Mouse (Mus musculus) G1E-ER4 (cell line): ENCODE results near the gene Pknox2. TPM values are rescaled to one million over a fixed set of nuclear protein-coding genes. Genes with fewer than 3 reads are reported as not detected.

Experiments used
- GATA1 ChIP-seq: IDR thresholded peaks from one replicate; pipeline ENCODE4 v1.8.0; 2012; ENCODE audit warnings: low read length, inconsistent platforms
- polyA plus RNA-seq: library from polyadenylated mRNA; stranded (reverse); fragments of >175 nt; gene quantifications from 2 replicates; pipeline ENCODE4 v1.2.3, GENCODE M21; 2012

Pknox2 gene
- polyA plus RNA-seq, 1 experiment = not detected

DNA sequence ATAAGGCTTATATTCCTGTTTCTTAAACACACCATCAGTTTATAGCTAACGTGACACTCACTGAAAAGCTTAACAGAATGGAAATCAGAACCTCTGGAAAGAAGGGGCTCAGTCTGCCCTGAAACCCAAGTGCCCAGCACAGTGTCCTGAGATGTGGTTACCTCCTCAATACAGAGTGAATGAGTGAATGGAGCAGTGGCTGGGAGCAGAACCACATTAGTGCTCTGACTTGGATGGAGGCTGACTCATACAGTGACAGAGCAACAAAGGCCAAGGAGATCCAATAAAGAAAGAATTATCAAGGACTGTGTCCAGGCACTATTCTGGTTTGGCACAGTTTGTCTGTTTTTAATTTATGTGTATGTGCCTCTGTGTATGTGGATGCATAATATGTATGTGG is 101.3 kb downstream of the Pknox2 start:
- no peak for TF ChIP-seq GATA1

GRCm38 (mm10) chr9:37044165-37044564 is 103.0 kb downstream of the Pknox2 start:
- TF ChIP-seq GATA1 = no peak

DNA sequence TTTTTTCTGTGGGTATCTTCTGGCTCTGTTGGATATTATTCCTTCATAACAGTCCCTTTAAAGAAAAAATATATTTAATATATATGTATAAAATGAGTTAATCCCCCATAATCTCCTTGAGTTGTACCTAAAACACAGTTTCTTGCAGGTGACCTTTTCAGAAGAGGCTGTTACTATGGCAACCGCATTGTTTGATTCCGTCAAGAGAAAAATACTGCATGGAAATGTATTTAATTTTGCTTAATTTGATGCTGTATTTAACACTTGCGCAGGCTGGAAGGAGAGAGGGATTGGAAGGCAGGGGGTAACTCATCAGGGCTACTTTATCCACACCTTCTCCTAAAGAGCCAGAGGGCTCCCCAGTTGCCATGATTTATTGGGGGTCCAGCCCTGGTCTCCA is 108.3 kb downstream of the Pknox2 start:
- TF ChIP-seq GATA1 = no peak

GRCm38 (mm10) chr9:37038445-37038844 is 108.8 kb downstream of the Pknox2 start:
- TF ChIP-seq GATA1 = no peak

DNA sequence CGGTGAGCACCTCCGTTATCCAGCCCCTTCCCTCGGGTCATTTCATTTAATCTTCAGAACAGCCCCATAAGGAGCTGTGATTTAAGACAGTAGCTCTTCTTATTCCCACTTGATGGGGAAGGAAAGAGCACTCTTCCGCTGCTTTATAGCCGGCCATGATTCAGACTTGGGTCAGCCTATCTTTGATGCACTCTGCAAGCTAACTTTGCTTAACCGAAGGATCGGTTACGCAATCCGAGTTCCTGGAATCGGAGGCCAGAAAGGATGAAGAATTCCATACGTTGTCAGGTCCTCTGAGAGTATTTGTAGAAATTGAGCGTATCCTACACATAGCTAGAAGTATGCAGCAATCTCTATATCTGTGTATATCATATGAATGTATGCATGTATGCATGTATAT is 109.8 kb downstream of the Pknox2 start:
- no peak for TF ChIP-seq GATA1

- TF ChIP-seq GATA1 = no peak
These were observed 112.0 kb downstream of the Pknox2 start for GRCm38 (mm10) chr9:37035248-37035647.

DNA sequence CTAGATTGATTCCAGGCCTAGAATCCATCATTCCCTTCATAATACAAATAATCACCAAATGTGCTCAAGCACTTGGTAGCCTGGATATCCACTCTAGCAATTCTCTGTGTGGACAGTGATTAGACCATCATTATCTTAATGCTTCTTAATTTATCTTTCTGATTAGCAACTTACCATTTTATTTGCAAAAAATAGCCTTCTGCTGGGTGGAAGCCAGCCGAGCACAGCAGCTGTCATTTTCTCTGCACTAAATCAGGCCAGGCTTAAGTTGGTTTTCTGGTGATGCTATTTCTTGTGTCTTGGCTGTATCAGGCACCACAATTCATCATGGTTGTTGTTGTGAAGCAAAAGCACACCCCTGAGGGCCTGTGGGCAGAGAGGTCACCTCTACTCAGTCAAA is 112.9 kb downstream of the Pknox2 start:
- TF ChIP-seq GATA1 = no peak

- no peak for TF ChIP-seq GATA1
These were observed 116.6 kb downstream of the Pknox2 start for GRCm38 (mm10) chr9:37030347-37031213.

- TF ChIP-seq GATA1 = no peak
These were observed 117.3 kb downstream of the Pknox2 start for GRCm38 (mm10) chr9:37029811-37030346.

DNA sequence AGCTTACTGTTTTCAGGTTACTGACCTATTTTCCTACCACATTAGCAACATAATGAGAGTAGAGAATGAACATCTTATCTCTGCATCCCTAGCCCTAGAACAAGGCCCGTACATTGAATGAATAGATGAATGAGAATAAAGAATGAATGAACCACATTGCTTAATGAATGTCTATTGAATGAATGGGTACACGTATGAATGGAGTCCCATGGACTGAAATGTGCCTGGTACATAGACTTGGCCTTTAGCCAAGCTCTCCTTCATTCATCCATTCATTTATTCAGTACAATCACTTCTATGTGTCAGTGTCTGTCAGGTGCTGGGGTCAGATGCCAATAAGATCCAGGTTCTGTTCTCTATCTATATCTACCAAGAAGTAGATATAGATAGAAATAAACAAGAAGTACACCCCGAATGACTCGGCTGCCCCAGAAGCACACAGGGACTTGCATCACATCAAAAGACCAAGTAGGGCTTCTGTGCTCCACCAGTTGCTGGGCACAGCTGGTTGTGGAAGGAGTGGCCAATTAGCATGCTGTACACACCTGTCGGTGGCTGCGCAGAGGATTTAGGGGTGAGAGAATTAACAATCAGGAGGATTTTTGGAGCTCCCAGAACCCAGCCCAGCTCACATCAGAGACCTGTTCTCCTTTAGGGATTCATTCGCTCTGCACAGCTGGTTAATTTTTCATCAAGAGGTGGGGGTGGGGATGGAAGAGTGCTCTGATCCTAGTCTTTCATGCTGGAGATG is 119.2 kb downstream of the Pknox2 start:
- no peak for TF ChIP-seq GATA1

DNA sequence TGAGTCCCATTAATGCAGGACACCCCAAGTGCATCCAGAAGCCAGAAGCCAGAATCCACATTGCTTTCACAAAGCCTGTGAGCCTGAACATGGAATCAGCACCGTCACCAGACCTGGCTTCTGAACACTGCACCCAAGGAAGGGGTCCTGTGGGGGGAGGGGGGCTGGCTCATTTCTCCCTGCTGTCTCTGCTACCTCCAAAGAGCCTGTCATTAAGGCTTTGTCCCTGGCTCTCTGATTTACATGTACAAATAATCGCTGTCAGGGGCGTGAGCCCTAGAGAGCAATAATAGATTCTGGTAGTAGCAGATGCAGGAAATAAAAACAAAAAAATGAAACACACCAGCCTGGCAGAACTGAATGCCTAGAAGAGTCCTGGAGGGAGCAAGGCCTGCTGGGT is 121.3 kb downstream of the Pknox2 start:
- TF ChIP-seq GATA1 = no peak

DNA sequence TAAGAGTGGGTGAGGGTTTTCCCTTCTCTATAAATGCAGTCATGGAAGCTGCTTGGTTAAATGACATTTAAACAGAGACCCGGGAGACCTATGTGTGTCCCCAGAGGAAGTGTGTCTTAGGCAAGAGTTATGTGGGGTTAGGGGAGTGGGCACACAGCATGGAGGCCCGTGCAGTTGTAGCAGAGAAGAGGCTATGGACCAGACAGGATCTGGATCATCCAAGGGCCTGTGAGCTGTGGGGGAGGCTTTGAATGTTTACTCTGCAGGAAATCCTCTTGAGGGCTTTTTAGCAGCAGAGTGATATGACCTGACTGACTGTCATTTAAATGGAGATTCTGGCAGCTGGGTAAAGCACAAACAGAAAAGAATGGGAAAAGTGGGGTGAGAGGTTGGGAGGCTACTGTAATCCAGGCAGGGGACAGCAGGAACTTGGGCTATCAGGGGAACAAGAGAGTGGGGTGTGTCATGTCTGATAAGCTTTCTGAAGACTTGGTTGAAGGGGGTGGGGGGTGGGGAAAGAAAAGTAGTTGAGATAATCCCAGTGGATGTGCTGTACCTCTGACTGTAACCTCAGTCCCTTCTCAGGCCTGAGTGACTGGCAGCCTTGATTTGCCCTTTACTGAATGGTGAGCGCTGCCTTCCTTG is 125.5 kb downstream of the Pknox2 start:
- no peak for TF ChIP-seq GATA1

DNA sequence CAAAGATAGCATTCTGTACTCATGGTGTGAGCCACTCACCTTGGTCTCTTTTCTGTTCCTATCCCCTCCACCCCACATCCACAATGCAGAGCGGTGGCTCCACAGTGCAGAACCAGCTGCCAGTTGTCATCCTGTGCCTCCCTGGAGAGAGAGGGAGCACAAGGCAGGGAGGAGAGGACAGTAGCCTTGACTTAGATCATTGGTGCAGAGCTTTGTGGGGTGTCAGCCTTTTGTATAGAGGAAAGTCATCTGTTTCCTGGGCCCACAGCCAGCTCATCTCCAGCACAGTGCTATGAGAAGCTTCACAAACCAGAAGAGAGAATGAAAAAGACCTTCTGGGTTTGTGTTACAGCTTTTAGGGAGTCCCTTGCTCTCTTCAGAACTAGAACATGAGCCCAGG is 129.1 kb downstream of the Pknox2 start:
- TF ChIP-seq GATA1 = no peak

DNA sequence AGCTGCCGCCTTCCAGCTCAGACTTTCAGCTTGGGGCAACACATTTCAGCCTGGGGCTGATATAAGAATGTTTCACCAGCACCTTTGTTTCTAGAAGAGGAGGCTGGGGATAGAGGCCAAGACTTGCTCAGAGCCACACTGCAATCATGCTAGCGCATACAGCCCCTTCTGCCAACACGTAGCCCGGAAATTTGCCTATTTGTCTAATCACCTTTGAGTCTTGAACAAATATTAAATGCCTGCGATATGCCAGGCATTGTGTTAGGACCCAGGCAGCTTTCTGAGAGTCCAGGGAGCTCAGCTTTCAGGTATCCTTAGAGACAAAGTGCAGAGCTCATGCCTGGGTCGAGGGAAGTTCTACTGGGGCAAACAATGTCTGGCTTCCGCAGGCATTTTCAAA is 130.0 kb downstream of the Pknox2 start:
- TF ChIP-seq GATA1 = no peak

- no peak for TF ChIP-seq GATA1
These were observed 131.0 kb downstream of the Pknox2 start for GRCm38 (mm10) chr9:37016165-37016564.

- no peak for TF ChIP-seq GATA1
These were observed 133.6 kb downstream of the Pknox2 start for GRCm38 (mm10) chr9:37013565-37013964.
